In the genomic region with DNA sequence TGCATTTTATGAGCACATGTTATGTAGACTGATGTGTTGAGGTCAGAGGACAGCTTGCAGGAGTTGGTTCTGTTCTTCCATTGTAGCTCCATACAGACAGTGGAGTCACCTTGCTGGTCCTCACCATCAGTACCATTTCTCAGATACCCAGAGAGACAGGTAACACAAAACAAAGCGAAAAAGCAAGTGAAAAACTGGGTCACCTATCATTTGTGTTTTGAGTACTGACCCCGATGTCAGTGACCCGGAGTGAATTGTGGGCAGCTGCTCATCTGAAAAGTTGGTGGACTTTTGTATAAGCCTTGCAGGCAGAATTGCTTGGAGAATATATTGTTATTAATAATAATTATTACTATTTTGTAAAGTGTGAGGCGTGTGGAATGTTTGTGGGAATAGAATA, we compare ENCODE assay signal across 12 mouse cellular contexts. TPM values are rescaled to one million over a fixed set of nuclear protein-coding genes. Genes with fewer than 3 reads are reported as not detected.
DNase-seq lines count a peak whose midpoint lies in the region; ATAC-seq and TF ChIP-seq lines count a peak whose summit lies in the region.
"Had no signal": no experiment of that assay in that cellular context is flagged by ENCODE, and none has a peak within 500 bp of the region (broad histone marks: within the 10 kb centered on the region; RNA-seq: fewer than 3 reads in every experiment).

No protein-coding gene starts in this region.

- TF ChIP-seq EP300 in heart, adult 2 months (IDR thresholded peaks at IDR 0.05; ENCODE audit: insufficient read depth, low read depth, low read length): no peak

- H3K27ac ChIP-seq in heart, adult 2 months: peak overlapping the region; percentile 82
- H3K27ac ChIP-seq in lung, embryonic 16.5 days (ENCODE audit: low read length): peak overlapping the region; percentile 31; the same call in 1 of the 2 replicates
- peak overlapping the region; percentile 83 for H3K27ac ChIP-seq in hindbrain, postnatal 0 days
- no peak overlapping the region for H3K27ac ChIP-seq in limb, embryonic 10.5 days
- H3K27ac ChIP-seq in kidney, embryonic 15.5 days: no peak overlapping the region
- H3K27ac ChIP-seq: embryonic facial prominence, embryonic 13.5 days had no signal

- TF ChIP-seq CTCF in heart, adult 2 months (IDR thresholded peaks at IDR 0.05): no peak
- TF ChIP-seq CTCF in hindbrain, postnatal 0 days (IDR thresholded peaks at IDR 0.05; ENCODE audit: low read depth): no peak

- WGBS in heart, adult 2 months: 77% methylated on average over 4 of the region's 4 CpGs
- 78% methylated on average over 4 of the region's 4 CpGs for WGBS in lung, embryonic 16.5 days
- 53% methylated on average over 4 of the region's 4 CpGs for WGBS in hindbrain, postnatal 0 days
- 91% methylated on average over 4 of the region's 4 CpGs for WGBS in limb, embryonic 10.5 days
- 83% methylated on average over 4 of the region's 4 CpGs for WGBS in kidney, embryonic 15.5 days

- H3K27me3 ChIP-seq in heart, adult 2 months (ENCODE audit: control insufficient read depth, insufficient read depth, low read length): no peaks in the 10 kb centered on the region
- H3K27me3 ChIP-seq in lung, embryonic 16.5 days (ENCODE audit: control insufficient read depth, insufficient read depth, low read depth, low read length): no peaks in the 10 kb centered on the region
- H3K27me3 ChIP-seq in hindbrain, postnatal 0 days (ENCODE audit: insufficient read depth, low read length): no peaks in the 10 kb centered on the region
- H3K27me3 ChIP-seq in limb, embryonic 10.5 days (ENCODE audit: low read depth, poor library complexity, severe bottlenecking): no peaks in the 10 kb centered on the region
- no peaks in the 10 kb centered on the region for H3K27me3 ChIP-seq in kidney, embryonic 15.5 days
- H3K27me3 ChIP-seq: embryonic facial prominence, embryonic 13.5 days; intestine, embryonic 15.5 days had no signal

- ATAC-seq in lung, embryonic 16.5 days (ENCODE audit: low read depth): no peak
- ATAC-seq in hindbrain, postnatal 0 days: no peak
- no peak for ATAC-seq in kidney, embryonic 15.5 days (replicated peaks; ENCODE audit: low FRiP score)

- H3K4me2 ChIP-seq in lung, embryonic 16.5 days (ENCODE audit: low read depth, low read length): no peak overlapping the region
- H3K4me2 ChIP-seq in hindbrain, postnatal 0 days (ENCODE audit: low read depth, low read length): no peak overlapping the region
- no peak overlapping the region for H3K4me2 ChIP-seq in kidney, embryonic 15.5 days
- H3K4me2 ChIP-seq: embryonic facial prominence, embryonic 13.5 days had no signal

- H3K4me3 ChIP-seq in heart, adult 2 months: no peak overlapping the region
- no peak overlapping the region for H3K4me3 ChIP-seq in lung, embryonic 16.5 days (ENCODE audit: low read length)
- no peak overlapping the region for H3K4me3 ChIP-seq in hindbrain, postnatal 0 days (ENCODE audit: low read length)
- no peak overlapping the region for H3K4me3 ChIP-seq in limb, embryonic 10.5 days
- no peak overlapping the region for H3K4me3 ChIP-seq in kidney, embryonic 15.5 days (replicated peaks)
- H3K4me3 ChIP-seq: embryonic facial prominence, embryonic 13.5 days; intestine, embryonic 15.5 days; myocyte had no signal

- no peak for TF ChIP-seq POLR2A in heart, adult 2 months (IDR thresholded peaks at IDR 0.05; ENCODE audit: insufficient read depth, low read depth, low read length)

- H3K9ac ChIP-seq in heart, adult 2 months (ENCODE audit: low read depth, low read length): no peak overlapping the region
- no peak overlapping the region for H3K9ac ChIP-seq in lung, embryonic 16.5 days (ENCODE audit: low read length)
- no peak overlapping the region for H3K9ac ChIP-seq in hindbrain, postnatal 0 days (replicated peaks; ENCODE audit: low read length)
- H3K9ac ChIP-seq in kidney, embryonic 15.5 days: no peak overlapping the region
- H3K9ac ChIP-seq: embryonic facial prominence, embryonic 13.5 days; intestine, embryonic 15.5 days had no signal

- peaks cover 29% of the 10 kb centered on the region for H3K4me1 ChIP-seq in heart, adult 2 months (ENCODE audit: control insufficient read depth, insufficient read depth, low read length)
- peaks cover 19% of the 10 kb centered on the region for H3K4me1 ChIP-seq in lung, embryonic 16.5 days (replicated peaks; ENCODE audit: control insufficient read depth, insufficient read depth, low read length)
- peaks cover 13% of the 10 kb centered on the region; the same call in 1 of the 2 replicates for H3K4me1 ChIP-seq in hindbrain, postnatal 0 days (ENCODE audit: insufficient read depth, low read length)
- H3K4me1 ChIP-seq in limb, embryonic 10.5 days: peaks cover 15% of the 10 kb centered on the region
- peaks cover 19% of the 10 kb centered on the region for H3K4me1 ChIP-seq in kidney, embryonic 15.5 days

- intact Hi-C loops in heart, adult 2 months (cut with DNase I): loop anchor here (2.0 kb wide), 1 partner anchor 26 kb away; no protein-coding TSS in a partner anchor
- intact Hi-C loops in heart, postnatal 10 days (cut with DNase I): no loop called here
- intact Hi-C loops in gastrocnemius, postnatal 14 days (cut with DNase I; ENCODE audit: low total_unique reads): no loop called here

- peaks cover 6% of the 10 kb centered on the region; the same call in 1 of the 2 replicates for H3K79me2 ChIP-seq in heart, adult 2 months (replicated peaks; ENCODE audit: control insufficient read depth, insufficient read depth, low read length)

- no peaks in the 10 kb centered on the region for H3K9me3 ChIP-seq in lung, embryonic 16.5 days (ENCODE audit: control insufficient read depth, low read length)
- no peaks in the 10 kb centered on the region for H3K9me3 ChIP-seq in hindbrain, postnatal 0 days (ENCODE audit: low read length)
- no peaks in the 10 kb centered on the region for H3K9me3 ChIP-seq in limb, embryonic 10.5 days (replicated peaks)
- no peaks in the 10 kb centered on the region for H3K9me3 ChIP-seq in kidney, embryonic 15.5 days (replicated peaks)
- H3K9me3 ChIP-seq: embryonic facial prominence, embryonic 13.5 days; G1E; intestine, embryonic 15.5 days had no signal

- peaks cover 33% of the 10 kb centered on the region for H3K36me3 ChIP-seq in heart, adult 2 months (ENCODE audit: control insufficient read depth, insufficient read depth, low read length)
- H3K36me3 ChIP-seq in lung, embryonic 16.5 days (ENCODE audit: control insufficient read depth, insufficient read depth, low read length): no peaks in the 10 kb centered on the region
- H3K36me3 ChIP-seq in hindbrain, postnatal 0 days (ENCODE audit: insufficient read depth, low read length): no peaks in the 10 kb centered on the region
- H3K36me3 ChIP-seq in limb, embryonic 10.5 days: no peaks in the 10 kb centered on the region
- no peaks in the 10 kb centered on the region for H3K36me3 ChIP-seq in kidney, embryonic 15.5 days
- H3K36me3 ChIP-seq: embryonic facial prominence, embryonic 13.5 days; intestine, embryonic 15.5 days had no signal

- DNase-seq in heart, adult 2 months: no peak
- no peak for DNase-seq in heart, postnatal 10 days
- no peak for DNase-seq in lung, postnatal 25 days (ENCODE audit: low spot score)
- no peak for DNase-seq in hindbrain, postnatal 0 days (ENCODE audit: low spot score)
- DNase-seq in limb, embryonic 10.5 days (ENCODE audit: low spot score): no peak
- no peak for DNase-seq in gastrocnemius, postnatal 14 days

RNA-seq across cellular contexts. Expression of a gene that starts 27.6 kb away (rescaled TPM):
- total RNA-seq in heart, adult 2 months (2021): 10 to 100 TPM; 16.3 to 17.2 TPM
- 9.6 and 15.6 TPM in 2 replicates for polyA plus RNA-seq in heart, adult 2 months (2012; rRNA removed)
- total RNA-seq in heart, postnatal 10 days (2021): 10 to 100 TPM; 22.4 to 23.5 TPM
- polyA plus RNA-seq in lung, embryonic 16.5 days (2015; fragmentation: Nextera tagmentation; extraction: Ambion mirVana): 2.6 and 3.2 TPM in 2 replicates
- 38.0 and 38.1 TPM in 2 replicates for total RNA-seq in hindbrain, postnatal 0 days (2014; rRNA removed)
- polyA plus RNA-seq in hindbrain, postnatal 0 days (2015; fragmentation: Nextera tagmentation; extraction: Ambion mirVana): 6.0 and 6.4 TPM in 2 replicates
- 2.8 and 3.0 TPM in 2 replicates for polyA plus RNA-seq in limb, embryonic 10.5 days (2016; fragmentation: Nextera tagmentation; extraction: Ambion mirVana)
- 1 to 10 TPM; 7.1 to 8.5 TPM for total RNA-seq in gastrocnemius, postnatal 14 days (2021)
- polyA plus RNA-seq in kidney, embryonic 15.5 days (2015; fragmentation: Nextera tagmentation; extraction: Ambion mirVana): 3.2 and 3.5 TPM in 2 replicates

Comparison
In these comparisons a context has a peak if more than half of its experiments do, and no peak if none do; other contexts are left out.
1. H3K27ac ChIP-seq: peak in heart, adult 2 months (single experiment), lung, embryonic 16.5 days (single experiment) and hindbrain, postnatal 0 days (single experiment); none in limb, embryonic 10.5 days (single experiment) and kidney, embryonic 15.5 days (single experiment).